Mouse (Mus musculus): ENCODE measurements around the gene Ggcx. TPM values are rescaled to one million over a fixed set of nuclear protein-coding genes. Genes with fewer than 3 reads are reported as not detected.

The Ggcx gene
- polyA plus RNA-seq, 1 experiment, result 17.5 TPM

GRCm38 (mm10) chr6:72409567-72409966, 4.5 kb upstream of the Ggcx start:
- no peak for TF ChIP-seq POLR2AphosphoS2 (IDR thresholded peaks at IDR 0.05; ENCODE audit: insufficient read length, low read depth)
- TF ChIP-seq SRF (IDR thresholded peaks at IDR 0.05; ENCODE audit: control insufficient read depth, insufficient read length, low read depth), result no peak
- no peak for TF ChIP-seq CEBPB (IDR thresholded peaks at IDR 0.05; ENCODE audit: insufficient read depth, poor library complexity, severe bottlenecking)
- TF ChIP-seq MYOG (IDR thresholded peaks at IDR 0.05; ENCODE audit: control insufficient read depth in 1 of 3, insufficient read depth in 1 of 3, insufficient read length in 2 of 3, low read depth in 2 of 3), result no peak
- no peak for TF ChIP-seq TCF12 (IDR thresholded peaks at IDR 0.05; ENCODE audit: insufficient read depth, poor library complexity, severe bottlenecking)
- TF ChIP-seq MAX (IDR thresholded peaks at IDR 0.05; ENCODE audit: low read depth), result no peak
- no peak for TF ChIP-seq REST (IDR thresholded peaks at IDR 0.05; ENCODE audit: insufficient read depth, insufficient read length)
- no peak for TF ChIP-seq POLR2A (IDR thresholded peaks at IDR 0.05; ENCODE audit: insufficient read length, low read depth)
- no peak for TF ChIP-seq TCF3 (IDR thresholded peaks at IDR 0.05; ENCODE audit: insufficient read length, low read depth)
- TF ChIP-seq MYOD1 (IDR thresholded peaks at IDR 0.05; ENCODE audit: control insufficient read depth in 1 of 3, insufficient read length in 2 of 3, low read depth in 2 of 3), result no peak
- TF ChIP-seq E2F4 (IDR thresholded peaks at IDR 0.05; ENCODE audit: insufficient read depth), result no peak
- no peak for TF ChIP-seq USF1 (IDR thresholded peaks at IDR 0.05; ENCODE audit: low read depth)
- no peak overlapping the region for H3ac ChIP-seq (ENCODE audit: control insufficient read depth, insufficient read length)
- peaks cover under 1% of the 10 kb centered on the region for H3K79me2 ChIP-seq (ENCODE audit: control insufficient read depth, insufficient read depth)
- no peaks in the 10 kb centered on the region for H3K36me3 ChIP-seq (ENCODE audit: control insufficient read depth, insufficient read depth)
- no peak overlapping the region for H3K4me3 ChIP-seq
- no peaks in the 10 kb centered on the region for H3K27me3 ChIP-seq (ENCODE audit: control insufficient read depth, insufficient read depth, insufficient read length)
- H3K4me2 ChIP-seq (ENCODE audit: low read depth), result no peak overlapping the region

GRCm38 (mm10) chr6:72410003-72410402, 4.1 kb upstream of the Ggcx start:
- Histone ChIP-seq H3K27me3 (ENCODE audit: control insufficient read depth, insufficient read depth, insufficient read length) (no peaks in the 10 kb centered on the region), H3K4me2 (ENCODE audit: low read depth) (no peak overlapping the region), H3K79me2 (ENCODE audit: control insufficient read depth, insufficient read depth) (peaks cover 5% of the 10 kb centered on the region), H3ac (ENCODE audit: control insufficient read depth, insufficient read length) (no peak overlapping the region), H3K36me3 (ENCODE audit: control insufficient read depth, insufficient read depth) (no peaks in the 10 kb centered on the region), H3K4me3 (no peak overlapping the region)
- TF ChIP-seq MYOG (IDR thresholded peaks at IDR 0.05; ENCODE audit: control insufficient read depth in 1 of 3, insufficient read depth in 1 of 3, insufficient read length in 2 of 3, low read depth in 2 of 3), result no peak
- no peak for TF ChIP-seq E2F4 (IDR thresholded peaks at IDR 0.05; ENCODE audit: insufficient read depth)
- TF ChIP-seq CEBPB (IDR thresholded peaks at IDR 0.05; ENCODE audit: insufficient read depth, poor library complexity, severe bottlenecking), result no peak
- no peak for TF ChIP-seq POLR2A (IDR thresholded peaks at IDR 0.05; ENCODE audit: insufficient read length, low read depth)
- TF ChIP-seq TCF3 (IDR thresholded peaks at IDR 0.05; ENCODE audit: insufficient read length, low read depth), result no peak
- no peak for TF ChIP-seq MYOD1 (IDR thresholded peaks at IDR 0.05; ENCODE audit: control insufficient read depth in 1 of 3, insufficient read length in 2 of 3, low read depth in 2 of 3)

GRCm38 (mm10) chr6:72410518-72410917, 3.6 kb upstream of the Ggcx start:
- H3K36me3 ChIP-seq (ENCODE audit: control insufficient read depth, insufficient read depth), result no peaks in the 10 kb centered on the region
- H3K4me2 ChIP-seq (ENCODE audit: low read depth), result no peak overlapping the region
- no peaks in the 10 kb centered on the region for H3K27me3 ChIP-seq (ENCODE audit: control insufficient read depth, insufficient read depth, insufficient read length)
- peaks cover 10% of the 10 kb centered on the region for H3K79me2 ChIP-seq (ENCODE audit: control insufficient read depth, insufficient read depth)
- H3ac ChIP-seq (ENCODE audit: control insufficient read depth, insufficient read length), result no peak overlapping the region
- no peak overlapping the region for H3K4me3 ChIP-seq
- TF ChIP-seq E2F4 (IDR thresholded peaks at IDR 0.05; ENCODE audit: insufficient read depth) (no peak), MYOG (IDR thresholded peaks at IDR 0.05; ENCODE audit: control insufficient read depth in 1 of 3, insufficient read depth in 1 of 3, insufficient read length in 2 of 3, low read depth in 2 of 3) (peak in 1 of 3 experiments; percentile 19)

GRCm38 (mm10) chr6:72415181-72415580, 1.1 kb downstream of the Ggcx start:
- Histone ChIP-seq H3K36me3 (ENCODE audit: control insufficient read depth, insufficient read depth) (peaks cover 4% of the 10 kb centered on the region), H3ac (ENCODE audit: control insufficient read depth, insufficient read length) (no peak overlapping the region), H3K4me3 (peak overlapping the region; percentile 67), H3K27me3 (ENCODE audit: control insufficient read depth, insufficient read depth, insufficient read length) (no peaks in the 10 kb centered on the region), H3K79me2 (ENCODE audit: control insufficient read depth, insufficient read depth) (peaks cover 23% of the 10 kb centered on the region), H3K4me2 (ENCODE audit: low read depth) (peak overlapping the region; percentile 96)
- TF ChIP-seq MAX (IDR thresholded peaks at IDR 0.05; ENCODE audit: low read depth) (no peak), SRF (IDR thresholded peaks at IDR 0.05; ENCODE audit: control insufficient read depth, insufficient read length, low read depth) (no peak), POLR2A (IDR thresholded peaks at IDR 0.05; ENCODE audit: insufficient read length, low read depth) (no peak), MYOG (IDR thresholded peaks at IDR 0.05; ENCODE audit: control insufficient read depth in 1 of 3, insufficient read depth in 1 of 3, insufficient read length in 2 of 3, low read depth in 2 of 3) (no peak), CEBPB (IDR thresholded peaks at IDR 0.05; ENCODE audit: insufficient read depth, poor library complexity, severe bottlenecking) (no peak), TCF3 (IDR thresholded peaks at IDR 0.05; ENCODE audit: insufficient read length, low read depth) (no peak), REST (IDR thresholded peaks at IDR 0.05; ENCODE audit: insufficient read depth, insufficient read length) (no peak), MYOD1 (IDR thresholded peaks at IDR 0.05; ENCODE audit: control insufficient read depth in 1 of 3, insufficient read length in 2 of 3, low read depth in 2 of 3) (no peak), E2F4 (IDR thresholded peaks at IDR 0.05; ENCODE audit: insufficient read depth) (no peak), USF1 (IDR thresholded peaks at IDR 0.05; ENCODE audit: low read depth) (no peak), TCF12 (IDR thresholded peaks at IDR 0.05; ENCODE audit: insufficient read depth, poor library complexity, severe bottlenecking) (no peak), POLR2AphosphoS2 (IDR thresholded peaks at IDR 0.05; ENCODE audit: insufficient read length, low read depth) (no peak)

- H3K79me2 ChIP-seq (ENCODE audit: control insufficient read depth, insufficient read depth), result peaks cover 23% of the 10 kb centered on the region
- no peak overlapping the region for H3ac ChIP-seq (ENCODE audit: control insufficient read depth, insufficient read length)
- H3K27me3 ChIP-seq (ENCODE audit: control insufficient read depth, insufficient read depth, insufficient read length), result no peaks in the 10 kb centered on the region
- peaks cover 9% of the 10 kb centered on the region for H3K36me3 ChIP-seq (ENCODE audit: control insufficient read depth, insufficient read depth)
- H3K4me2 ChIP-seq (ENCODE audit: low read depth), result peak overlapping the region; percentile 15
- no peak overlapping the region for H3K4me3 ChIP-seq
- no peak for TF ChIP-seq USF1 (IDR thresholded peaks at IDR 0.05; ENCODE audit: low read depth)
- TF ChIP-seq MAX (IDR thresholded peaks at IDR 0.05; ENCODE audit: low read depth), result no peak
- no peak for TF ChIP-seq REST (IDR thresholded peaks at IDR 0.05; ENCODE audit: insufficient read depth, insufficient read length)
- no peak for TF ChIP-seq POLR2A (IDR thresholded peaks at IDR 0.05; ENCODE audit: insufficient read length, low read depth)
- no peak for TF ChIP-seq MYOD1 (IDR thresholded peaks at IDR 0.05; ENCODE audit: control insufficient read depth in 1 of 3, insufficient read length in 2 of 3, low read depth in 2 of 3)
- no peak for TF ChIP-seq CEBPB (IDR thresholded peaks at IDR 0.05; ENCODE audit: insufficient read depth, poor library complexity, severe bottlenecking)
- TF ChIP-seq TCF12 (IDR thresholded peaks at IDR 0.05; ENCODE audit: insufficient read depth, poor library complexity, severe bottlenecking), result no peak
- TF ChIP-seq POLR2AphosphoS2 (IDR thresholded peaks at IDR 0.05; ENCODE audit: insufficient read length, low read depth), result no peak
- no peak for TF ChIP-seq SRF (IDR thresholded peaks at IDR 0.05; ENCODE audit: control insufficient read depth, insufficient read length, low read depth)
- no peak for TF ChIP-seq TCF3 (IDR thresholded peaks at IDR 0.05; ENCODE audit: insufficient read length, low read depth)
- TF ChIP-seq MYOG (IDR thresholded peaks at IDR 0.05; ENCODE audit: control insufficient read depth in 1 of 3, insufficient read depth in 1 of 3, insufficient read length in 2 of 3, low read depth in 2 of 3), result no peak
- TF ChIP-seq E2F4 (IDR thresholded peaks at IDR 0.05; ENCODE audit: insufficient read depth), result no peak
These were observed 2.1 kb downstream of the Ggcx start for GRCm38 (mm10) chr6:72415964-72416772.

Measured in myocyte (in vitro differentiated cells).